Mouse (Mus musculus) urinary bladder, postnatal 25 days (tissue): ENCODE results near the gene Bsn.

Experiments
- DNase-seq: peaks from one replicate; pipeline ENCODE4 v3.0.0; 2022; ENCODE audit warnings: low spot score

Bsn gene

DNA sequence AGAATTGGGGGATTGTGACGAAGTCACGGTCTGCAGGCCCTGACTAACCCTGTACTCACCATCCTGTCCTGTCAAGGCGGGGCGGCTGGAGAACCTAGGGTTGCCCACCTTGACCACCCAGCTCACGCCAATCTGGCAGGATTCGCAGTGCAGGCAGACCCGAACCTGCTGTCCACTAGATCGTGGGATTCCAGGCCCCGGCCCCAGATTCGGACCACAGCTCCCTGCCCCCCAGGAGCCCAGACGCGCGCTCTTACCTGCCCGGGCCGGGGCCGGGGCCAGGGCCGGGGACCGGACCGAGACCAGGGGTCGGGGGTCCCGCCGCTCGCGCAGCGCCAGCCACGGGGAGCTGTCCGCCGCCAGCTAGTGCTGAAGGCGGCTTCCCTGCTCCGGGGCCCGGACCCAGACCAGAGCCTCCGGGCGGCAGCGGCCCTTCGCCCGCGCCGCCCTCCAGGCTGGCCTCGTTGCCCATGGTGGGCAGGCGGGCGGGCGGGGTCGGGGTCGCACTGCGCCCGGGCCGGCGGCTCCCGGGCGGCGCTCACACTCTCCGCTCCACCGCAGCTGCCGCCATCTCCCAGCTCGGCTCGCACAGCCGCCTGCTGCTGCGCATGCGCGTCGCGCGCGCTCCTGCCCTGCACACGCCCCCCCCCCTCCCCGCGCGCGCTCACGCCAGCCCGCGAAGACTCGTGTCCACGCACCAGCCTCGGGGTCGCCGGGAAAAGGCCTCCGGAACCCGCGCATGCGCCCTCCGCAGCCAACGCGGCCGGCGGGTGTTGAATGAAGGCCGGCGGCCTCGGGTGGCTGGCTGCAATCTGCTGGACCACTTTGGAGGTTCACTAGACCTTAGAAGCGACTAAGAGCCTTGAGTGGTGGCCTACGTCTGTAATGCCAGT is at the start of gene Bsn:
Bsn (minus strand) TSS at position 598 of the 893 bp plus-strand sequence.
- peak; percentile 44 for DNase-seq

DNA sequence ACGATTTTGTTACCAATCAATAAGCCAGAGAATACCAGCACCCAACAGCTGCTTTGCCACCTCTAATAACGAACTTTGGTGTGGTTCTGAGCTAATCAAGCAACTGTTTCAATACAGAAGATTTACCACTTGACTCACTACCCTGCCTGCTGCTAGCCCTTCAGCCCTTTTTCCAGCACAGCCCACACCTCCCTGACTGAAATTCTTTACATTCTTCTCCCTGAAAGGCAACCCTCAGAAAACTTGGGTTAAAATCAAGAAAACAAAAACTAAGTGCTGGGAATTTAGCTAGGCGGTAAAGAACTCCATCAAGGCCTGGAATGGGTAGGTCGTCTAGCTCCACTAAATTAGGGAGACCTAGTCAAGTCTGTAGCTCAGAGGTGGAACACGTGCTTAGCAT is 49.8 kb upstream of the Bsn start:
- DNase-seq, result no peak

- no peak for DNase-seq
These were observed 48.6 kb upstream of the Bsn start for GRCm38 (mm10) chr9:108238831-108239230.

DNA sequence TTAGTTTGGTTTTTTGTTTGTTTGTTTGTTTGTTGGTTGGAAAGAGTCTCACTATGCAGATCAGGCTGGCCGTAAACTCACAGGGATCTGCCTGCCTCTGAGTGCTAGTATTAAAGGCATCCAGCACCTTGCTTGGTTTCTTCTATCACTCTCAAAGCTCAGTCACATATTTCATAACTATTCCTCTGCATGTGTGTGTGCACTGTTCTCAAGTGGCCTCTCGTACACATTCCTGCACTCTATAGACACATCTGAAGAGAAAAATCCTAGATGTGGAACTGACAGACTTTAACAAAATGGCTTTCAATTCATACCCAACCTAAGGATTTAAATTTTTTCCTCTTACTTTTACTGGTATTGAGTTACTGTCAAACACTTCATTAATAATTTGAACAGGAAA is 48.2 kb upstream of the Bsn start:
- no peak for DNase-seq

DNA sequence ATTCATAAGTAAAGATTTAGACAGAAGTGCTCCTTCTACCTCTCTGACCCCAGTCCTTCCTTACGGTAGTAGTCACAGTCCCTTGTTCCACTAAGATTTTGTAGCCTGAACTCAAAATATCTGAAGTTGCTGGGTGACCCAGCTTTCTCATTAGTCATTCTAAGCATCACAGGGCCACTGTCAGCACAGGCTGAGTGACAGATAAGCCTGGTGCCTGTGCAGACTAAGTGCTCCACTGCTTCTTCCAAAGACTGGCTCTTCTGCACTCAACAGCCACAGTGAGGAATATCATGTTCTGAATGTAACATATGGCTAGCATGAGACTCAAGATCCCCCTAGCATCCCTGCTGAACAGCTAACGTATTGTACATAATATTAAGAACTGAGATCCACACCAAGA is 44.5 kb upstream of the Bsn start:
- DNase-seq, result no peak

- no peak for DNase-seq
These were observed 42.7 kb upstream of the Bsn start for GRCm38 (mm10) chr9:108232908-108233307.

GRCm38 (mm10) chr9:108227911-108228649 is 37.9 kb upstream of the Bsn start:
- DNase-seq, result no peak

DNA sequence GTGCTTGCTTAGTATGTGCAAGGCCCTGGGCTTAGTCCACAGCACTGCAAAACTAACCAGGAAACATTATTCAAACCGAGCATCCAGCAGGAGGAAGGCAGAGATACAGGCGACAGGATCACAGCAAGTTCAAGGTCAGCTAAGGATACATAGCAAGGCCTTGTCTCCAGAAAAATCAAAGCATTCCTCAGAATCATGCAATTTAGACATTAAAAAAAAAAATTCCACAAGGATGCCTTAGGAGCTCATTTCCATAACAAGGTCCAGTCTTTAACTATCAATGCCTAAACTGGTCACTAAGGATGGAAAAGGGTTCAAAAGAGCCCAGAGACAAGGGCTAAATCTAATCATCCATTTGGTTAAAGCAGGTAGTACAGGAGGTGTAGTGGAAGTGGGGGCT is 35.0 kb upstream of the Bsn start:
- no peak for DNase-seq

DNA sequence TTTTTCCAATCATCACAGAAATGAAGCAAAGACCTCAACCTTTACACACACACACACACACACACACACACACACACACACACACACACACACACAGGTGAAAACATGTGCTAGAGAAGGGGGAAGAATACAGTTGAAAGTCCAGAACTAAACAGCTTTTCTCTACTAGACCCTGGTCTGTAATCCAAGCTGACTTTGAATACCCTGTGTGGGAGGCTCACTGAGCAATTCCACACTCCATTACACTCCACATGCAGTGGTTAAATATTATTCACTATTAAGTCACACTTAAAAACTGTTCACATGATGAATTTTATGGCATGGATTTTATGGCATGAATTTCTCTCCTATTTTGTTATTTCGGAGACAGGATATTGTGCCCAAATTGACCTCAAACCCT is 33.4 kb upstream of the Bsn start:
- no peak for DNase-seq

DNA sequence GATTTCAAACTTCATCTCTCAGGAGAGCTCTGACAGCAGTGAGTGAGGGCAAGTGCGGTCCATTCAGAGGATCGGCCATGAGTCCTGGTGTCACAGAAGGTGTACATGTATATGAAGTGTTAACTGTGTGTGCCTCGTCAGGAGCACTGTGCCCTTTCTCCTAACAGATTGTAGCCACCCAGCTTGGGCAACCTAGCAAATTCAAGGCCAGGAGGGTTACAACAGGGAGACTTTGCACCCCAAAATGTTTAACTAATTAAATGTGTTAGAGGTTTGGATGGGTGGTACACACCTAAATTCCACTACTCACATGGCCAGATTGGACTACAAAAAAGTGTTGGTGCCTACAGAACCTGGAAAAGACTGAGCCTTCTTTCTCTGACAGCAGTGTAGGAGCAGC is 31.4 kb upstream of the Bsn start:
- DNase-seq, result no peak

GRCm38 (mm10) chr9:108220380-108220774 is 30.2 kb upstream of the Bsn start:
- no peak for DNase-seq

- no peak for DNase-seq
These were observed 29.7 kb upstream of the Bsn start for GRCm38 (mm10) chr9:108219766-108220379.

- no peak for DNase-seq
These were observed 27.9 kb upstream of the Bsn start for GRCm38 (mm10) chr9:108217936-108218543.

DNA sequence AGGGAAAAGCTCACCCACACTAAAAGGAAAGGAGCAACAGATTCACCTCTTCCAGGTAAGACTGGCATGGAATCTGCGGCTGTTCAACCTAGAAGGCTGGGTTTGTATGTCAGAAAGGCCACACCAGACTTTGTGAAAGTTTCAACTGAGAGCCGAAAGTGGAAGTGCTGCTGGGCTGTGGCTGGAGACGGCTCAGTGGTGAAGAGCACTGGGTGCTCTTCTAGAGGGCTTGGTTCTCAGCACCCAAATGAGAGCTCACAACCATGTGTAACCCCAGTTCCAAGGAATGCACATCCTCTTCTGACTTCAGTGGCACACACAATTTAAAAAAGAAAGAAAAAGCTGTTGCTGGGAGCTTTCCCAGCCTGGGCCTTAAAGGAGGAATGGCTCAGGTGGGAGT is 27.2 kb upstream of the Bsn start:
- no peak for DNase-seq

GRCm38 (mm10) chr9:108213105-108213504 is 22.9 kb upstream of the Bsn start:
- DNase-seq, result no peak

DNA sequence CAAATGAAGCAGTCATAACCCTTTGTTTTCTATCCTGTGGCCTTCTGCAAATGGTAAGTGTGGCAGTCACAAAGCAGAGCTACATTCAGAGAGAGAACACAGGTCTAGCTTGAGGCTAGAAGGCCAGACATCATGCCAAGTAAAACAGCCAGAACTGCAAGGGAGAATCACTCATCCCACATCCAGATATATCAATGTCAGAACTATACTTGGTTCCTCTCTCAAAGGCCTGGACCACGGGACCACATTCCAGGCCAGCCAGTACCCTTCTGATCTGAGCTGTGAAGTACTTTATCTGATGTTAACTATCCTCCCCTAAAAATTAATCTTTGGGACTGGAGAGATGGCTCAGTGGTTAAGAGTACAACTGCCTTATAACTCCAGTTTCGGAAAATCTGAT is 22.2 kb upstream of the Bsn start:
- DNase-seq, result no peak

- no peak for DNase-seq
These were observed 15.4 kb upstream of the Bsn start for GRCm38 (mm10) chr9:108205571-108205901.

GRCm38 (mm10) chr9:108204884-108205570 is 14.8 kb upstream of the Bsn start:
- DNase-seq, result no peak

DNA sequence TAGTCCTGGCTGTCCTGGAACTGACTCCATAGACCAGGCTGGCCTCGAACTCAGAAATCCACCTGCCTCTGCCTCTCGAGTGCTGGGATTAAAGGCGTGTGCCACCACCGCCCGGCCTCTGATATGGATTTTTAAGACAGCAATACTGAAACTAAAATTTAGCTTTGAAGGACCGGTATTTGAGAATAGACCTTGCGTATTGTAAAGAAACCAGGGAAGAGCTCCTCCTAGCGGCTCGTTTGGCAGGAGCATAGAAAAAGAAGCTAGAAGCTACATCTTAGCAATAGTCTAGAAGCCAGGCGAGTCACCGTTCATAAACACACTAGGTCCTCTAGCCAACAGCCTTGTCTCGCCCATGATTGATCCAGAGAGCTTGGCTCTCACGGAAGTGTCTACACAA is 12.8 kb upstream of the Bsn start:
- peak; percentile 68 for DNase-seq

DNA sequence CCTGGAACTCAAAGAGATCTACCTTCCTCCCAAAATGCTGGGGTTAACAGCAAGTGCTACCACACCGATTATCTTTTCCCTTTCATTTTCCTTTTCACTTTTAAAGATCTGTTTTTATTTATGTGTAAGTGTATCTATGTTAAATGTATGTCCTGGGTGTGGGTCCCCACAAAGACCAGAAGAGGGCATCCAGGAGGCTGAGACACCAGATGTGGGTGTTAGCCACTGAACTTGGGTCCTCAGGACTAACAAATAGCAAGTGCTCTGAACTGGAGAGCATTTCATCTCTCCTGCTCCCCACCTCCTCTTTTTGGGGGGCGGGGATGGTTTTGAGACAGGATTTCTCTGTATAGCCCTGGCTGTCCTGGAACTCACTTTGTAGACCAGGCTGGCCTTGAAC is 12.0 kb upstream of the Bsn start:
- DNase-seq, result no peak

- DNase-seq, result peak; percentile 83
These were observed 11.0 kb upstream of the Bsn start for GRCm38 (mm10) chr9:108201160-108201559.

DNA sequence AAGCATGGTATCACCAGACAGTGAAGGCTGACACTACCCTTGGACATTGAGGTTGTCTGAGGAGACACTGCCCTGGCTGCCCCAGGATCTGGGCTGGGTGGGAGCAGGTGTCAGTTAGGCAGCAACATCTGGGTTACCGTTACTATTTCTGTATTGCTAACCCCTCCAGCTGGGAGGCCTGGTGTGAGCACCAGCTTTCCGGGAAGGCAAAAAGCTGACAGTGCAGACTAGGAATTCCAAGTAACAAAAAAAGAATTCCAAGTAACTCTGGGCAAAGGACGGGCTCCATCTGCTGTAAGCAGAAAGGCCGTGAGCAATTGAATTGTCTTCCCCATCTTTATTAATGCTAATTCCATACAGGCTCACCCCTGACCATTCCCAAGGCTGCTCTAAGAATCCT is 8.4 kb upstream of the Bsn start:
- no peak for DNase-seq
